ENCODE assay signal across 14 mouse cellular contexts in the genomic region with DNA sequence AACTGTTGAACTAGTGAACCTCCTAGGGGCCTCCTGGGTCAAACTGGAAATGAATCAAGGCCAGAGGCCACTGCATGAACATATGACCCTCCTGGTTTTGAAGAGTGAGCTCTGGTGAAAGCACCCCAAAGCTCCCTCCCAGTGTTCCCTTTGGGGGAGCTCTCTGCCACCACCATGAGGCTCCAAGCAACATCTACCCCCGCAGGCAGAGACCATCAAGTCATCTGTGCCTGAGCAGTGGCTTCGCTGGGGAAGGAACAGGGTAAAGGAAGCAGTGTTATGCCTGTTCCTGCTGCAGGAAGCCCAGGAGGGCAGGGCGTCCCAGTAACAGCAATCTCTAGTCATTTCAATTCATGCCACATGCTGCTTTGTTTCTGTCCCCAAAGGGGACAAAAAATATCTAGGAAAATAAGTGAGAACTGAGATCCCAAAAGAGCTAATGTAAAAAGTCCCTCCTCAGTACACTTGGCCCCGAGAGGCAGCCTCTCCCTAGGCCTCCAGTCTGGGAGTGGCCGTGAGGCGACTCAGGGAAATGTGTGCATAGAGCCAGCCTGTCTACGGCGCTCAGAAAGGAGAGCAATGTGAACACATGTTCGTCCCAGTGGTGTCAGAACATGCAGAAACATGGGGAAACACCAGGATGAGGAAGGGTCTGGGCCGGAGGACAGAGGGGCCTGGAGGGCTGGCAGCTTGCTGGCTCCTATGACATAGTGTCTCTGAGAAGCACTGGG.
DNase-seq lines count a peak whose midpoint lies in the region; ATAC-seq and TF ChIP-seq lines count a peak whose summit lies in the region.
"Had no signal": no experiment of that assay in that cellular context is flagged by ENCODE, and none has a peak within 500 bp of the region (broad histone marks: within the 10 kb centered on the region; RNA-seq: fewer than 3 reads in every experiment).

No protein-coding gene starts in this region.

- ATAC-seq in liver, embryonic 12.5 days, result no peak
- ATAC-seq: midbrain, embryonic 13.5 days had no signal

- H3K36me3 ChIP-seq in kidney, adult 2 months (ENCODE audit: control insufficient read depth, insufficient read depth, low read length), result no peaks in the 10 kb centered on the region
- H3K36me3 ChIP-seq in limb, embryonic 10.5 days, result peaks cover 3% of the 10 kb centered on the region; the same call in 1 of the 2 replicates
- no peaks in the 10 kb centered on the region for H3K36me3 ChIP-seq in liver, embryonic 12.5 days
- H3K36me3 ChIP-seq: G1E; midbrain, embryonic 13.5 days had no signal

- peak overlapping the region; percentile 29 for H3K27ac ChIP-seq in gastrocnemius, adult 2 months
- H3K27ac ChIP-seq in kidney, adult 2 months (ENCODE audit: insufficient read depth, low read depth, low read length), result no peak overlapping the region
- 0 out of 2 replicates have a peak overlapping the region, but pooled peaks have one; percentile 37 for H3K27ac ChIP-seq in limb, embryonic 10.5 days
- H3K27ac ChIP-seq in liver, embryonic 12.5 days, result no peak overlapping the region
- H3K27ac ChIP-seq: heart, embryonic 13.5 days; midbrain, embryonic 13.5 days had no signal

- intact Hi-C loops in gastrocnemius, adult 2 months (cut with DNase I), result no loop called here
- intact Hi-C loops in gastrocnemius, postnatal 36 days (cut with DNase I), result no loop called here

- 0 out of 2 replicates have a peak, but pooled peaks cover 3% of the 10 kb centered on the region for H3K4me1 ChIP-seq in kidney, adult 2 months (ENCODE audit: control insufficient read depth, insufficient read depth, low read length)
- H3K4me1 ChIP-seq in limb, embryonic 10.5 days, result peaks cover 15% of the 10 kb centered on the region
- H3K4me1 ChIP-seq in liver, embryonic 12.5 days, result no peaks in the 10 kb centered on the region
- H3K4me1 ChIP-seq: midbrain, embryonic 13.5 days had no signal

- H3K9me3 ChIP-seq in limb, embryonic 10.5 days (replicated peaks), result no peaks in the 10 kb centered on the region
- H3K9me3 ChIP-seq in liver, embryonic 12.5 days (replicated peaks), result no peaks in the 10 kb centered on the region
- H3K9me3 ChIP-seq: G1E; heart, embryonic 13.5 days; midbrain, embryonic 13.5 days had no signal

- no peak overlapping the region for H3K4me3 ChIP-seq in gastrocnemius, adult 2 months
- H3K4me3 ChIP-seq in kidney, adult 2 months (ENCODE audit: insufficient read depth, low read depth, low read length), result no peak overlapping the region
- H3K4me3 ChIP-seq in limb, embryonic 10.5 days, result no peak overlapping the region
- H3K4me3 ChIP-seq in liver, embryonic 12.5 days, result no peak overlapping the region
- H3K4me3 ChIP-seq: heart, embryonic 13.5 days; midbrain, embryonic 13.5 days had no signal

- no peaks in the 10 kb centered on the region for H3K27me3 ChIP-seq in kidney, adult 2 months (replicated peaks; ENCODE audit: control insufficient read depth, insufficient read depth, low read length)
- H3K27me3 ChIP-seq in limb, embryonic 10.5 days (ENCODE audit: low read depth, poor library complexity, severe bottlenecking), result 0 out of 2 replicates have a peak, but pooled peaks cover 9% of the 10 kb centered on the region
- no peaks in the 10 kb centered on the region; the same call in 1 of the 2 replicates for H3K27me3 ChIP-seq in liver, embryonic 12.5 days (replicated peaks)
- H3K27me3 ChIP-seq: heart, embryonic 13.5 days had no signal

- peak; percentile 11; the same call in 1 of the 2 replicates for TF ChIP-seq CTCF in gastrocnemius, adult 2 months (IDR thresholded peaks at IDR 0.05)
- TF ChIP-seq CTCF in kidney, adult 2 months (conservative IDR thresholded peaks at IDR 0.05; ENCODE audit: insufficient read depth, insufficient read length, low read depth, low read length), result no peak

- H3K4me2 ChIP-seq in liver, embryonic 12.5 days, result no peak overlapping the region
- H3K4me2 ChIP-seq: heart, embryonic 13.5 days; lung, embryonic 14.5 days; midbrain, embryonic 13.5 days had no signal

- TF ChIP-seq POLR2A in kidney, adult 2 months (IDR thresholded peaks at IDR 0.05; ENCODE audit: low read depth, low read length), result no peak

- no peak overlapping the region for H3K9ac ChIP-seq in liver, embryonic 12.5 days
- H3K9ac ChIP-seq: heart, embryonic 13.5 days; lung, embryonic 14.5 days; midbrain, embryonic 13.5 days had no signal

- WGBS in kidney, adult 2 months, result 76% methylated on average over 10 of the region's 10 CpGs
- 75% methylated on average over 10 of the region's 10 CpGs for WGBS in limb, embryonic 10.5 days
- 54% methylated on average over 10 of the region's 10 CpGs for WGBS in liver, embryonic 12.5 days (ENCODE audit: insufficient replicate concordance)

- no peak for DNase-seq in gastrocnemius, adult 2 months
- no peak for DNase-seq in gastrocnemius, postnatal 36 days
- peak; percentile 22 for DNase-seq in kidney, adult 2 months
- no peak for DNase-seq in kidney, postnatal 10 days
- DNase-seq in 416B (ENCODE audit: low read depth), result peak; percentile 5
- DNase-seq in limb, embryonic 10.5 days (ENCODE audit: low spot score), result no peak
- no peak for DNase-seq in spleen, postnatal 14 days (ENCODE audit: low spot score in 2 of 2)
- DNase-seq: cerebellum, adult 8-10 months; kidney, adult 11 months; lung, embryonic 14.5 days had no signal

Comparison
In these comparisons a context has a peak if more than half of its experiments do, and no peak if none do; other contexts are left out.
1. DNase-seq: peak in kidney, adult 2 months (single experiment) and 416B (single experiment); none in gastrocnemius, adult 2 months (single experiment), gastrocnemius, postnatal 36 days (0 of 2), kidney, postnatal 10 days (single experiment), limb, embryonic 10.5 days (single experiment) and spleen, postnatal 14 days (0 of 2).
2. H3K27ac ChIP-seq: peak in gastrocnemius, adult 2 months (single experiment) and limb, embryonic 10.5 days (single experiment); none in kidney, adult 2 months (single experiment) and liver, embryonic 12.5 days (single experiment).